Comparison of ENCODE assay signal across 30 mouse cellular contexts in the genomic region with DNA sequence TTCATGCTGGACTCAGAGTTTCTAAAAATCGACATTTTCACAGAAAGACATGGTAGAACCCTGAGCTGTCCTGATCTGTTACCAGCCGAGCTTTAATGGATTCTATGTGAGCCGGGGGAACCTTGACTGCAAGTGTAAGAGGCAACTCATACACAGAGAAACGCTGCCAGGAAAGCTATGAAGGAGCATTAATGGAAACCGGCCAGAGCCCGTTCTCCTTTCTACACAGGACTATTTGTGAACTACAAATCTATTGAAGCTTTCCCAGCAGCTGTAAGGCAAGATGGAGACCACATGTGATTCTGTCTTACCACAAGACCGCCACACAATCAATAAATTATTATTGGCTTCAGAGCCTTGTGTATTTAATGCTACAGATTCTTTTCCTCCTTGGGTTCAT. TPM values are rescaled to one million over a fixed set of nuclear protein-coding genes. Genes with fewer than 3 reads are reported as not detected.
DNase-seq lines count a peak whose midpoint lies in the region; ATAC-seq and TF ChIP-seq lines count a peak whose summit lies in the region.
"Had no signal": no experiment of that assay in that cellular context is flagged by ENCODE, and none has a peak within 500 bp of the region (broad histone marks: within the 10 kb centered on the region; RNA-seq: fewer than 3 reads in every experiment).

No protein-coding gene starts in this region.

- WGBS in embryonic facial prominence, embryonic 13.5 days: 64% methylated on average over 7 of the region's 7 CpGs
- WGBS in embryonic facial prominence, embryonic 10.5 days: 93% methylated on average over 7 of the region's 7 CpGs
- 82% methylated on average over 7 of the region's 7 CpGs for WGBS in lung, embryonic 14.5 days
- 52% methylated on average over 7 of the region's 7 CpGs for WGBS in limb, embryonic 13.5 days
- 43% methylated on average over 7 of the region's 7 CpGs for WGBS in limb, embryonic 15.5 days
- 87% methylated on average over 7 of the region's 7 CpGs for WGBS in kidney, embryonic 16.5 days

- H3K9me3 ChIP-seq in embryonic facial prominence, embryonic 13.5 days: peaks cover 7% of the 10 kb centered on the region; the same call in 1 of the 2 replicates
- H3K9me3 ChIP-seq in embryonic facial prominence, embryonic 10.5 days: peaks cover 5% of the 10 kb centered on the region; the same call in 1 of the 2 replicates
- H3K9me3 ChIP-seq in lung, embryonic 14.5 days (ENCODE audit: low read depth, low read length): no peaks in the 10 kb centered on the region
- 0 out of 2 replicates have a peak, but pooled peaks cover 7% of the 10 kb centered on the region for H3K9me3 ChIP-seq in limb, embryonic 13.5 days
- peaks cover 3% of the 10 kb centered on the region; the same call in 1 of the 2 replicates for H3K9me3 ChIP-seq in limb, embryonic 15.5 days
- H3K9me3 ChIP-seq in kidney, embryonic 16.5 days (ENCODE audit: low read length): no peaks in the 10 kb centered on the region
- H3K9me3 ChIP-seq: embryonic facial prominence, embryonic 12.5 days; G1E had no signal

- no peaks in the 10 kb centered on the region for H3K4me1 ChIP-seq in embryonic facial prominence, embryonic 13.5 days
- H3K4me1 ChIP-seq in embryonic facial prominence, embryonic 10.5 days: no peaks in the 10 kb centered on the region
- H3K4me1 ChIP-seq in lung, embryonic 14.5 days (ENCODE audit: insufficient read depth): no peaks in the 10 kb centered on the region
- H3K4me1 ChIP-seq in limb, embryonic 13.5 days: peaks cover 4% of the 10 kb centered on the region; the same call in 1 of the 2 replicates
- peaks cover 4% of the 10 kb centered on the region for H3K4me1 ChIP-seq in limb, embryonic 15.5 days
- H3K4me1 ChIP-seq in kidney, embryonic 16.5 days (ENCODE audit: insufficient read depth, low read length): no peaks in the 10 kb centered on the region
- H3K4me1 ChIP-seq: embryonic facial prominence, embryonic 12.5 days; forebrain, embryonic 10.5 days; forebrain, embryonic 12.5 days had no signal

- H3K4me2 ChIP-seq in embryonic facial prominence, embryonic 13.5 days: no peak overlapping the region
- no peak overlapping the region for H3K4me2 ChIP-seq in lung, embryonic 14.5 days
- no peak overlapping the region for H3K4me2 ChIP-seq in limb, embryonic 13.5 days (replicated peaks)
- no peak overlapping the region for H3K4me2 ChIP-seq in limb, embryonic 15.5 days
- H3K4me2 ChIP-seq in kidney, embryonic 16.5 days (replicated peaks; ENCODE audit: low read depth, low read length): no peak overlapping the region
- H3K4me2 ChIP-seq: embryonic facial prominence, embryonic 12.5 days; forebrain, embryonic 12.5 days had no signal

- H3K27ac ChIP-seq in embryonic facial prominence, embryonic 13.5 days: peak overlapping the region; percentile 34; the same call in 1 of the 2 replicates
- H3K27ac ChIP-seq in embryonic facial prominence, embryonic 10.5 days (replicated peaks): no peak overlapping the region
- H3K27ac ChIP-seq in lung, embryonic 14.5 days (ENCODE audit: low read depth): no peak overlapping the region
- H3K27ac ChIP-seq in limb, embryonic 13.5 days: peak overlapping the region; percentile 64; the same call in 1 of the 2 replicates
- peak overlapping the region; percentile 63 for H3K27ac ChIP-seq in limb, embryonic 15.5 days
- no peak overlapping the region for H3K27ac ChIP-seq in kidney, embryonic 16.5 days (ENCODE audit: low read length)
- H3K27ac ChIP-seq: embryonic facial prominence, embryonic 12.5 days; forebrain, embryonic 10.5 days; forebrain, embryonic 12.5 days had no signal

- no peak overlapping the region for H3K9ac ChIP-seq in embryonic facial prominence, embryonic 13.5 days
- H3K9ac ChIP-seq in lung, embryonic 14.5 days: no peak overlapping the region
- no peak overlapping the region for H3K9ac ChIP-seq in limb, embryonic 13.5 days
- H3K9ac ChIP-seq in limb, embryonic 15.5 days: no peak overlapping the region
- H3K9ac ChIP-seq in kidney, embryonic 16.5 days (replicated peaks; ENCODE audit: low read length): no peak overlapping the region
- H3K9ac ChIP-seq: embryonic facial prominence, embryonic 12.5 days; forebrain, embryonic 12.5 days had no signal

- no peak for TF ChIP-seq CTCF in lung, embryonic 14.5 days (IDR thresholded peaks at IDR 0.05; ENCODE audit: low read depth)

- H3K27me3 ChIP-seq in embryonic facial prominence, embryonic 13.5 days: no peaks in the 10 kb centered on the region
- no peaks in the 10 kb centered on the region for H3K27me3 ChIP-seq in embryonic facial prominence, embryonic 10.5 days (replicated peaks; ENCODE audit: low read depth, poor library complexity, severe bottlenecking)
- H3K27me3 ChIP-seq in lung, embryonic 14.5 days (ENCODE audit: insufficient read depth, low read length): no peaks in the 10 kb centered on the region
- H3K27me3 ChIP-seq in limb, embryonic 13.5 days: no peaks in the 10 kb centered on the region
- H3K27me3 ChIP-seq in limb, embryonic 15.5 days: no peaks in the 10 kb centered on the region
- no peaks in the 10 kb centered on the region for H3K27me3 ChIP-seq in kidney, embryonic 16.5 days (ENCODE audit: insufficient read depth, low read length)
- H3K27me3 ChIP-seq: CH12.LX; embryonic facial prominence, embryonic 12.5 days; forebrain, embryonic 12.5 days; Patski had no signal

- no peak for DNase-seq in embryonic facial prominence, embryonic 10.5 days (ENCODE audit: low spot score)
- DNase-seq in lung, embryonic 14.5 days: peak; percentile 12
- DNase-seq in lung, postnatal 36 days: no peak
- no peak for DNase-seq in urinary bladder, postnatal 25 days (ENCODE audit: low spot score)
- DNase-seq: adrenal gland, adult 8-10 months; adrenal gland, postnatal 14 days; adrenal gland, postnatal 36 days; B cell, adult 2 months; cerebellum, adult 11 months; cerebellum, adult 18-20 months; cerebellum, adult 8-10 months; cerebellum, adult 9-11 months; cerebellum, postnatal 14 days; cerebellum, postnatal 36 days; embryo, embryonic 11 days had no signal

- no peak for ATAC-seq in embryonic facial prominence, embryonic 13.5 days (ENCODE audit: insufficient number of reproducible peaks, insufficient read depth, low FRiP score, low TSS enrichment, low read depth)
- no peak for ATAC-seq in lung, embryonic 14.5 days (ENCODE audit: insufficient read depth)
- no peak; the same call in 1 of the 2 replicates for ATAC-seq in limb, embryonic 13.5 days (ENCODE audit: low FRiP score, low read depth)
- 0 out of 2 replicates have a peak, but pooled peaks have one; percentile 58 for ATAC-seq in limb, embryonic 15.5 days (ENCODE audit: insufficient number of reproducible peaks, low FRiP score, low TSS enrichment, low read depth)
- ATAC-seq in kidney, embryonic 16.5 days (ENCODE audit: low FRiP score, low TSS enrichment): no peak
- ATAC-seq: activated CD4-positive, CD25-positive, alpha-beta regulatory T cell, adult 4 months; CD4-positive, CD25-positive, alpha-beta regulatory T cell, adult 4 months; forebrain, embryonic 14.5 days; forebrain, embryonic 16.5 days; Patski had no signal

- H3K36me3 ChIP-seq in embryonic facial prominence, embryonic 13.5 days: no peaks in the 10 kb centered on the region
- no peaks in the 10 kb centered on the region for H3K36me3 ChIP-seq in embryonic facial prominence, embryonic 10.5 days (replicated peaks)
- H3K36me3 ChIP-seq in lung, embryonic 14.5 days (ENCODE audit: insufficient read depth): no peaks in the 10 kb centered on the region
- no peaks in the 10 kb centered on the region for H3K36me3 ChIP-seq in limb, embryonic 13.5 days
- no peaks in the 10 kb centered on the region for H3K36me3 ChIP-seq in limb, embryonic 15.5 days
- H3K36me3 ChIP-seq in kidney, embryonic 16.5 days (ENCODE audit: insufficient read depth, low read length): peaks cover 3% of the 10 kb centered on the region
- H3K36me3 ChIP-seq: embryonic facial prominence, embryonic 12.5 days; forebrain, embryonic 10.5 days; forebrain, embryonic 12.5 days had no signal

- H3K4me3 ChIP-seq in embryonic facial prominence, embryonic 13.5 days: no peak overlapping the region
- no peak overlapping the region for H3K4me3 ChIP-seq in embryonic facial prominence, embryonic 10.5 days
- H3K4me3 ChIP-seq in lung, embryonic 14.5 days (ENCODE audit: low read depth, low read length): no peak overlapping the region
- no peak overlapping the region for H3K4me3 ChIP-seq in limb, embryonic 13.5 days
- no peak overlapping the region for H3K4me3 ChIP-seq in limb, embryonic 15.5 days
- H3K4me3 ChIP-seq in kidney, embryonic 16.5 days (ENCODE audit: low read length): no peak overlapping the region
- H3K4me3 ChIP-seq: embryonic facial prominence, embryonic 12.5 days; erythroblast, embryonic 14.5 days; forebrain, embryonic 10.5 days; forebrain, embryonic 12.5 days had no signal

RNA-seq across cellular contexts. Expression of a gene that starts 13.3 kb away (rescaled TPM):
- polyA plus RNA-seq in embryonic facial prominence, embryonic 13.5 days (2015; fragmentation: Nextera tagmentation; extraction: Ambion mirVana): 2.2 and 2.7 TPM in 2 replicates
- 0.79 and 0.90 TPM in 2 replicates for polyA plus RNA-seq in embryonic facial prominence, embryonic 10.5 days (2016; fragmentation: Nextera tagmentation; extraction: Ambion mirVana)
- polyA plus RNA-seq in lung, embryonic 14.5 days (2014; fragmentation: Nextera tagmentation; extraction: Ambion mirVana): 1.2 and 1.5 TPM in 2 replicates
- polyA plus RNA-seq in limb, embryonic 13.5 days (2015; fragmentation: Nextera tagmentation; extraction: Ambion mirVana): 2.0 and 2.1 TPM in 2 replicates
- 3.9 and 4.4 TPM in 2 replicates for polyA plus RNA-seq in limb, embryonic 15.5 days (2015; fragmentation: Nextera tagmentation; extraction: Ambion mirVana)
- 0.89 and 1.0 TPM in 2 replicates for polyA plus RNA-seq in kidney, embryonic 16.5 days (2015; fragmentation: Nextera tagmentation; extraction: Ambion mirVana)
- polyA plus RNA-seq: erythroblast, embryonic 14.5 days had no signal

RNA-seq across cellular contexts. Expression of a gene that starts 29.7 kb away (rescaled TPM):
- polyA plus RNA-seq in embryonic facial prominence, embryonic 13.5 days (2015; fragmentation: Nextera tagmentation; extraction: Ambion mirVana): 365 and 390 TPM in 2 replicates
- 340 and 346 TPM in 2 replicates for polyA plus RNA-seq in embryonic facial prominence, embryonic 10.5 days (2016; fragmentation: Nextera tagmentation; extraction: Ambion mirVana)
- polyA plus RNA-seq in lung, embryonic 14.5 days (2014; fragmentation: Nextera tagmentation; extraction: Ambion mirVana): 301 and 326 TPM in 2 replicates
- polyA plus RNA-seq in limb, embryonic 13.5 days (2015; fragmentation: Nextera tagmentation; extraction: Ambion mirVana): 345 and 372 TPM in 2 replicates
- 236 and 267 TPM in 2 replicates for polyA plus RNA-seq in limb, embryonic 15.5 days (2015; fragmentation: Nextera tagmentation; extraction: Ambion mirVana)
- polyA plus RNA-seq in kidney, embryonic 16.5 days (2015; fragmentation: Nextera tagmentation; extraction: Ambion mirVana): 218 and 234 TPM in 2 replicates

Comparison
In these comparisons a context has a peak if more than half of its experiments do, and no peak if none do; other contexts are left out.
1. H3K27ac ChIP-seq: peak in embryonic facial prominence, embryonic 13.5 days (single experiment), limb, embryonic 13.5 days (single experiment) and limb, embryonic 15.5 days (single experiment); none in embryonic facial prominence, embryonic 10.5 days (single experiment), lung, embryonic 14.5 days (single experiment) and kidney, embryonic 16.5 days (single experiment).